Mouse (Mus musculus) liver, embryonic 13.5 days (tissue): Measurements from ENCODE around the gene Dlec1. TPM values are rescaled to one million over a fixed set of nuclear protein-coding genes. Genes with fewer than 3 reads are reported as not detected.
A peak's percentile ranks its signal among the peaks of the same experiment; 100 is the strongest.

Experiments used
- ATAC-seq: fragments of 200-750 bp; cut with Nextera tagmentation; 2 replicates; pipeline ENCODE4 v1.8.0; 2017; ENCODE audit warnings: low read depth, mild to moderate bottlenecking, moderate number of reproducible peaks, moderate library complexity
- DNase-seq: peaks from one replicate; pipeline ENCODE4 v3.0.0; 2022
- H3K27ac ChIP-seq: fragments of 300-500 bp; sonication (generic); 2 replicates; pipeline ENCODE4 v1.5.1; 2015; ENCODE audit warnings: moderate library complexity, mild to moderate bottlenecking, inconsistent platforms
- H3K27me3 ChIP-seq: fragments of 300-500 bp; sonication (generic); 2 replicates; pipeline ENCODE4 v1.6.1; 2015; ENCODE audit warnings: mild to moderate bottlenecking, inconsistent platforms
- H3K36me3 ChIP-seq: fragments of 300-500 bp; sonication (generic); 2 replicates; pipeline ENCODE4 v1.6.1; 2015; ENCODE audit warnings: mild to moderate bottlenecking, inconsistent platforms
- H3K4me1 ChIP-seq: fragments of 300-500 bp; sonication (generic); replicated peaks from 2 replicates; pipeline ENCODE4 v1.6.1; 2015; ENCODE audit warnings: inconsistent platforms
- H3K4me2 ChIP-seq: fragments of 300-500 bp; sonication (generic); 2 replicates; pipeline ENCODE4 v1.6.1; 2015; ENCODE audit warnings: inconsistent platforms, mild to moderate bottlenecking, moderate library complexity
- H3K4me3 ChIP-seq: fragments of 300-500 bp; sonication (generic); replicated peaks from 2 replicates; pipeline ENCODE4 v1.5.1; 2015; ENCODE audit warnings: mild to moderate bottlenecking, inconsistent platforms
- H3K9ac ChIP-seq: fragments of 300-500 bp; sonication (generic); 2 replicates; pipeline ENCODE4 v1.6.1; 2015; ENCODE audit warnings: mild to moderate bottlenecking, inconsistent platforms
- H3K9me3 ChIP-seq: fragments of 300-500 bp; sonication (generic); replicated peaks from 2 replicates; pipeline ENCODE4 v1.6.1; 2016; ENCODE audit warnings: inconsistent platforms
- WGBS: fragments of 180-500 bp; shearing (Covaris S2); methylation state at CpG from one replicate; pipeline ENCODE4 v1.1.7; 2015; ENCODE audit not compliant: insufficient replicate concordance; 5-methylcytosine and 5-hydroxymethylcytosine counted together
- polyA plus RNA-seq: library from polyadenylated mRNA; unstranded; fragments of >200 nt; fragmentation: Nextera tagmentation; extraction: Ambion mirVana; gene quantifications from 2 replicates; pipeline ENCODE4 v1.2.1, GENCODE M21; 2015

The Dlec1 gene
- not detected in 2 replicates for polyA plus RNA-seq

DNA sequence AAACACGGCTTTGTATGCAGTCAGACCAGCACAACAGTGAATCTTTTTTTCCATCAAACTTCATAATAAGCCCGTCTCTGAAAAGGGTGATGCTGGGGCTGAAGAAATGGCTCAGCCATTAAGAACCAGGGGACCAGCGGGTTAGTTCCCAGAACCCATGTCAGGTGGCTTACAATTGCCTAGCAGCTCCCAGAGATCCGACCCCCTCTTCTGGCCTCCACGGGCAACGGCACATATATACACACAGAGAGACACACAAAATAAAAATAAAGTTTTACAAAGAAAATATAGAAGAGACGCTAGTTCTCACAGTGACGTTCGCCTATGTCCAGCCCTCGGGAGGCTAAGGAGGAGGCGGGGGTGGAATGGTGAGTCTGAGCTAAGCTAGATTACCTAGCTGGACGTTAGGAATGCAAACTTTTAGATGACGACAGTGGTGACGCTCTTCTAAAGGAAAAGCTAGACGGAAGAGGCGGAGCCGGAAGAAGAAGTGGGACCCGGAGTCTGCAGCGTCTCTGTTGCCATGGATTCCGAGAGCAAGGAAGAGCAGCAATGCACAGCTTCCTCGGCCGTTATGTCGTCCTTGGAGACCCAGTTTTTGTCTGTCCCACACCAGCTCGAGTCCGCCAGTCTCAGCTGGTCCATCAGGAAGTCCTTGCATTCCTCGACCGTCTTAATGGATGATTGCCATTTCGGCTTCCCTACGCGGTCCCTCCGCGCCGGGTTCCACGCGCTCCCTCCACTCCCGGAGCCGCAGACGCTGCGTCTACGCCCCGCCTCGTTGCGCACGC is at the start of gene Dlec1:
TSS of gene Dlec1 (plus strand) at position 487 of the 791 bp plus-strand sequence.
- H3K27me3 ChIP-seq: peaks cover 23% of the 10 kb centered on the region
- H3K9ac ChIP-seq: peak within 1 kb of the TSS; percentile 40
- WGBS: 3% methylated on average over 44 of the region's 44 CpGs
- H3K4me2 ChIP-seq: peak within 1 kb of the TSS; percentile 72
- no peaks in the 10 kb centered on the region for H3K36me3 ChIP-seq
- peak within 1 kb of the TSS; percentile 58 for H3K4me3 ChIP-seq
- H3K4me1 ChIP-seq: peaks cover 12% of the 10 kb centered on the region; the same call in 1 of the 2 replicates
- peak; percentile 44 for DNase-seq
- peak; percentile 71 for ATAC-seq
- H3K9me3 ChIP-seq: no peaks in the 10 kb centered on the region
- H3K27ac ChIP-seq: no peak within 1 kb of the TSS

GRCm38 (mm10) chr9:119053964-119054576 is 48.2 kb upstream of the Dlec1 start:
- WGBS: 49% methylated on average over 9 of the region's 9 CpGs
- H3K9ac ChIP-seq: no peak overlapping the region
- no peak for DNase-seq
- H3K27me3 ChIP-seq: peaks cover 32% of the 10 kb centered on the region
- H3K36me3 ChIP-seq: no peaks in the 10 kb centered on the region
- H3K27ac ChIP-seq: no peak overlapping the region
- peaks cover 14% of the 10 kb centered on the region for H3K4me1 ChIP-seq
- H3K9me3 ChIP-seq: no peaks in the 10 kb centered on the region
- ATAC-seq: no peak
- no peak overlapping the region for H3K4me3 ChIP-seq
- H3K4me2 ChIP-seq: no peak overlapping the region

DNA sequence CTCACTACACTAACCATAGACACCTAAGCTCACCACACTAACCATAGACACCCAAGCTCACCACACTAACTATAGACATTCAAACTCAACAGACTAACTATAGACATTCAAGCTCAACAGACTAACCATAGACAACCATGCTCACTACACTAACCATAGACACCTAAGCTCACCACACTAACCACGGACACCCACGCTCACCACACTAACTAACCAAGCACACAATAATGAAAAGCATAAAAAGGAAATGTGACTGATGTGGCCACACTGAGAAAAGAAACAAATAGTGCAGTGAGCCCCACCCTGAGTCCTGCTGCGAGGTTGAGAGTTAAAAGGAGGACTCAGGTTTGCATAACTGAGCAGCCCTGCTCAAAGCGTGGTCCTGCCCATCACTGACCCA is 46.9 kb upstream of the Dlec1 start:
- WGBS: 62% methylated on average over 4 of the region's 4 CpGs
- Histone ChIP-seq H3K4me1 (peaks cover 8% of the 10 kb centered on the region; the same call in 1 of the 2 replicates), H3K9me3 (no peaks in the 10 kb centered on the region), H3K27me3 (peaks cover 32% of the 10 kb centered on the region), H3K9ac (no peak overlapping the region), H3K27ac (no peak overlapping the region), H3K4me3 (no peak overlapping the region), H3K36me3 (no peaks in the 10 kb centered on the region), H3K4me2 (no peak overlapping the region)
- ATAC-seq (no peak), DNase-seq (no peak)

DNA sequence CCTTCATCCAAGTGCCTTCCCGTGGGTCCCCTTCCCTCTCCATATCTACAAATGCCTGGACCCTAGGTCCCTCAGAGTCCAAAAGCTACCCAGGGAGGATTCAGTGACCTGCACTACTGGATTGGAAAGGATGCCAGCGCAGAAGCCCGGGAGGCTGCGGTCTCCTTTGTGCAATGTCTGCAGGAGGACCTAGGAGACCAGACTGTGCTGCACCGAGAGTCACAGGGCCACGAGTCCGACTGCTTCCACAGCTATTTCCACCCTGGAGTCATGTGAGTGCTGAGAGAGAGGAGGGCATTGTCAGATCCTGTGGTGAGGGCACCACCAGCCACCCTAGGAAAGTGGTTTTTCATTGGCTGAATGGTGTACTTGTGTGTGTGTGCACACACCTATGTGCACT is 44.0 kb upstream of the Dlec1 start:
- peaks cover 11% of the 10 kb centered on the region for H3K27me3 ChIP-seq
- H3K27ac ChIP-seq: no peak overlapping the region
- no peak overlapping the region for H3K4me3 ChIP-seq
- no peak overlapping the region for H3K4me2 ChIP-seq
- H3K4me1 ChIP-seq: peaks cover 9% of the 10 kb centered on the region
- H3K9ac ChIP-seq: no peak overlapping the region
- ATAC-seq (no peak), DNase-seq (no peak)
- H3K9me3 ChIP-seq: no peaks in the 10 kb centered on the region
- no peaks in the 10 kb centered on the region for H3K36me3 ChIP-seq
- 75% methylated on average over 7 of the region's 7 CpGs for WGBS

DNA sequence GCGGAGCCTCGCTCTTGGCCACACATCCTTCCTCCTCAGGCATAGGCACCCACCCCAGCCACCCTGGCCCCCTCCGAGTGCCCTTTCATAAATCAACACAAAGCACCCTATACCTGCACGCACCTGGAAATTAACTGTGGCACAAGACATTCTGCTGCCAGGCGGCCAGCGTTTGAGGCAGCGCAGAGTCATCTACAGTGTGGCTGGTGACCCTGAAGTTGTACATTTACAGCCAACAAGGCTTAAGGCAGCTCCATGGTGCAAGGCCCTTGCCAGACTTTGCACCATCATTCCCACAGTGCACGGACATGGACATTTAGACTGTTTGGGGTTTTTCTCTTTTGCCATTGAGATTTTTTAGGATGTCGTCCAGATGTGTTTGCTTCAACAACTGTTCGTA is 41.6 kb upstream of the Dlec1 start:
- Histone ChIP-seq H3K4me3 (no peak overlapping the region), H3K9ac (no peak overlapping the region), H3K36me3 (no peaks in the 10 kb centered on the region), H3K4me2 (no peak overlapping the region), H3K27me3 (no peaks in the 10 kb centered on the region), H3K4me1 (peaks cover 11% of the 10 kb centered on the region), H3K27ac (no peak overlapping the region), H3K9me3 (no peaks in the 10 kb centered on the region)
- DNase-seq: no peak
- 75% methylated on average over 10 of the region's 10 CpGs for WGBS
- no peak for ATAC-seq

DNA sequence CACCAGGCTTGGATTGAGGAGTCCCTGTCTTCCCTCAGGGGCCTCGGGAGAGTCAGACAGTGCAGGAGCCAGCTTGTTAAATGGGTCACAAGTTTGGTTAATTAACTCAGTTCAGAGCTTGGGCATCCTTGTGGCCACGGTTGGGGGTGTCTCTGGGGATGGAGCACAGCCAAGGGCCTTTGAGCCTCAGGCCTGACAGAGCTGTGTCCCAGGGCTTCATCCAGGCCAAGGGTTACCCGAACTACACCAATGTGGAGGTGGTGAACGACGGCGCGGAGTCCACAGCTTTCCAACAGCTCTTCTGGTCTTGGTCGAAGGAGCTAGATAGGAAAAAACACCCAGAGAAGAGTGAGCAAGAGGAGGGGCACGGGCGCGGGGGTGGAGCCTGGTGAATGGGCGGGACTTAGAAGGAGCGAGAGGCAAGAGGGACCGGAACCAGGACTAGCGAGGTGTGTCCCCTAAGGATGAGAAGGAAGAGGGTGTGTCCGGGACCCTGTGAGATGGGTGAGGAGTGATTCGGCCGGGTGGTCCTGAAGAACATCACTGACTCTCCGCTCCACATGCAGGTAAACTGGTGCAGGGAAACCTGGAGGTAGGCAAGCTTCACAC is 39.1 kb upstream of the Dlec1 start:
- WGBS: 32% methylated on average over 19 of the region's 19 CpGs
- Histone ChIP-seq H3K9ac (no peak overlapping the region), H3K36me3 (no peaks in the 10 kb centered on the region), H3K27ac (no peak overlapping the region), H3K4me3 (no peak overlapping the region), H3K4me2 (peak overlapping the region; percentile 29; the same call in 1 of the 2 replicates), H3K9me3 (no peaks in the 10 kb centered on the region), H3K4me1 (peaks cover 14% of the 10 kb centered on the region), H3K27me3 (no peaks in the 10 kb centered on the region)
- DNase-seq: peak; percentile 31
- ATAC-seq: 0 out of 2 replicates have a peak, but pooled peaks have one; percentile 21

- Histone ChIP-seq H3K4me2 (peak overlapping the region; percentile 29; the same call in 1 of the 2 replicates), H3K9me3 (no peaks in the 10 kb centered on the region), H3K27me3 (no peaks in the 10 kb centered on the region), H3K36me3 (no peaks in the 10 kb centered on the region), H3K9ac (no peak overlapping the region), H3K4me3 (no peak overlapping the region), H3K27ac (no peak overlapping the region), H3K4me1 (peaks cover 14% of the 10 kb centered on the region)
- no peak for ATAC-seq
- 40% methylated on average over 4 of the region's 4 CpGs for WGBS
- DNase-seq: no peak
Observed at GRCm38 (mm10) chr9:119064296-119064695, 38.0 kb upstream of the Dlec1 start.

DNA sequence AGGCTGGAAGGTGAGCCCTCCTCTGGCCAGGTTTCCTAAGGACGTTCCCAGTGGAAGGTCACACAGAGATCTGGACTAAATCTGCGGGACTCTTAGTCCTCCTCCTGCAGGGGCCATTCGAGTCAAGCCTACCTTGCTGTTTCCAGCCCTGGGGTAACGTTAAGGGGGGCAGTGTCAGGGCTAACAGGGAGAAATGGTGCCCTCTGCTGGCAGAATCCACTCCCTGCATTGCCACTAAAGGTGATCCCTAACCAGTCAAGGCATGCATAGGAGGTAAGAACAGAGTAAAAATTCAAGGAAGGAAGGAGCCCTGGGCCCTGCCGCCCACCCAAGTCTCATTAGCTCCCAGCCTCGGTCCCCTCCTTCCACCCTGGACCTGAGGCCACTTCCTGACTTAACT is 34.7 kb upstream of the Dlec1 start:
- ATAC-seq: no peak
- DNase-seq: peak; percentile 42
- no peak overlapping the region for H3K4me3 ChIP-seq
- no peak overlapping the region for H3K4me2 ChIP-seq
- no peaks in the 10 kb centered on the region for H3K36me3 ChIP-seq
- peaks cover 14% of the 10 kb centered on the region for H3K4me1 ChIP-seq
- H3K9me3 ChIP-seq: no peaks in the 10 kb centered on the region
- WGBS: 8% methylated on average over 6 of the region's 6 CpGs
- no peak overlapping the region for H3K9ac ChIP-seq
- no peaks in the 10 kb centered on the region for H3K27me3 ChIP-seq
- H3K27ac ChIP-seq: no peak overlapping the region

- Histone ChIP-seq H3K9ac (no peak overlapping the region), H3K27me3 (no peaks in the 10 kb centered on the region), H3K4me3 (no peak overlapping the region), H3K36me3 (no peaks in the 10 kb centered on the region), H3K4me2 (no peak overlapping the region), H3K27ac (no peak overlapping the region), H3K9me3 (no peaks in the 10 kb centered on the region), H3K4me1 (peaks cover 8% of the 10 kb centered on the region)
- 76% methylated on average over 11 of the region's 11 CpGs for WGBS
- ATAC-seq (no peak), DNase-seq (no peak)
Observed at GRCm38 (mm10) chr9:119068266-119068665, 34.0 kb upstream of the Dlec1 start.

GRCm38 (mm10) chr9:119070173-119070825 is 32.0 kb upstream of the Dlec1 start:
- Histone ChIP-seq H3K27ac (no peak overlapping the region), H3K4me2 (no peak overlapping the region), H3K27me3 (no peaks in the 10 kb centered on the region), H3K36me3 (no peaks in the 10 kb centered on the region), H3K4me3 (no peak overlapping the region), H3K9me3 (no peaks in the 10 kb centered on the region), H3K9ac (no peak overlapping the region), H3K4me1 (0 out of 2 replicates have a peak, but pooled peaks cover 3% of the 10 kb centered on the region)
- ATAC-seq (no peak), DNase-seq (no peak)
- 64% methylated on average over 13 of the region's 13 CpGs for WGBS

GRCm38 (mm10) chr9:119071786-119072185 is 30.5 kb upstream of the Dlec1 start:
- Histone ChIP-seq H3K4me2 (no peak overlapping the region), H3K4me3 (no peak overlapping the region), H3K36me3 (no peaks in the 10 kb centered on the region), H3K9me3 (no peaks in the 10 kb centered on the region), H3K4me1 (peaks cover 6% of the 10 kb centered on the region; the same call in 1 of the 2 replicates), H3K27ac (no peak overlapping the region), H3K9ac (no peak overlapping the region), H3K27me3 (no peaks in the 10 kb centered on the region)
- 63% methylated on average over 9 of the region's 9 CpGs for WGBS
- DNase-seq (no peak), ATAC-seq (no peak)
